Mouse (Mus musculus): Measurements from ENCODE around the gene Swsap1. TPM values are rescaled to one million over a fixed set of nuclear protein-coding genes. Genes with fewer than 3 reads are reported as not detected.

Swsap1 gene
- polyA plus RNA-seq, 3 experiments from 2014 or later = 3.6 to 6.2 (median 4.9) TPM

DNA sequence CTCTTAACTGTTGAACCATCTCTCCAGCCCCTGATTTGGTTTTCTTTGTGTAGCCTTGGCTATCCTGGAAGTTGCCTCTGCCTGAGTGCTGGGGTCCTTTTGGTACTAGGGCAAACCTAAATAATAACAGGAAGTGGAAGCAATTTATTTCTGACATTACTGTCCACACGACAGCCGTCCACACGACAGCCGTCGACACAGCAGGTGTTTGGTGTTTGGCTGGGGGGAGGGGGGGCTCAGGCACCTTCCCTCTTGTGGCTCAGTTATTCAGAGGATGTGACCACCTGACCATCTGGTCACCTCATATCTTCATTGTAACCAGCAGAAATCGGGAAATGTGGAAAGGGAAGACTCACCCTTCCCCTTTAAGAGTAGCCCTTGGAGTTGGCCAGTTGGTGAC is 13.3 kb downstream of the Swsap1 start:
- ATAC-seq = no peak

DNA sequence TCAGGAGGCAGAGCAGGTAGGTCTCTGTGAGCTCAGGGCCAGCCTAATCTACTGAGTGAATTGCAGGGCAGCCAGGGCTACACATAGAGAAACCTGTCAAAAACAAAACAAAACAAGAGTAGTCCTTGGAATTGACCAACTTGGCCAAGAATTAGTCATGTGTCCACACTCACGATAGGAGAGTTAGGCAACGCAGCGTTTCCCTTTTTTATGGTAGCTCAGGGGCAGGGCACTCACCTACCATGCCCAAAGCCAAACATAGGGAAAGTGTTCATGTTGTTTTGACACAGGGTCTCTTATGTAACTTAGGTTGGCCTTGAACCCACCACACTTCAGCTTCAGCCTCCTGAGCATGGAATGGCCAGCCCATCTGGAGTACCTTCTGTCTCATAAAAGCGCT is 13.7 kb downstream of the Swsap1 start:
- no peak for ATAC-seq

DNA sequence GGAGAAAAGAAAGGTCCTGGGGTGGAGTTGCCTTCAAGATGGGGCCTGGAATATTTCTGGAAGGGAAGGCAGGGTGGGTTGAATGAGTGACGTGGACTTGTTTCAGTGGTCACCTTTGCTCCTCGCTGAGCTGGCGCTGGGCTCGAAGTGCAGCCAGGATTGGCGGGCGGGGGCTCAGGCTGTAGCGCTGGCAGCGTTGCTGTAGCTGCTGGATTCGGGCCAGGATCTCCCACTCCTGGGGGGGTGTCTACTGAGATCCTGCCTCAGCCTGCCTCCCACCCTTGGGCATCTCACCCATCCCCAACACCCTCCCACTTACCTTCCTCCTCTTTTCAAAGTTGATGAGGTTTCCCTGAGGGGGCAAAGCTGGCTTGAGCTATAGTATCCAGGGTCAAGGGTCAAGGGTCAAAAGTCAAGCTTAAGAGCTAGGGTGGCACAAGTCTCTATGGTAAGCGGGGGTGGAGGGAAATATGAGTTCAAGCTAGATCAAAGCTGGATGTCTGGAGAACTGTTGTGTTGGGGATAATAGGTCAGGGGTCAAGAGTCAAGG is 21.1 kb downstream of the Swsap1 start:
- no peak for ATAC-seq

DNA sequence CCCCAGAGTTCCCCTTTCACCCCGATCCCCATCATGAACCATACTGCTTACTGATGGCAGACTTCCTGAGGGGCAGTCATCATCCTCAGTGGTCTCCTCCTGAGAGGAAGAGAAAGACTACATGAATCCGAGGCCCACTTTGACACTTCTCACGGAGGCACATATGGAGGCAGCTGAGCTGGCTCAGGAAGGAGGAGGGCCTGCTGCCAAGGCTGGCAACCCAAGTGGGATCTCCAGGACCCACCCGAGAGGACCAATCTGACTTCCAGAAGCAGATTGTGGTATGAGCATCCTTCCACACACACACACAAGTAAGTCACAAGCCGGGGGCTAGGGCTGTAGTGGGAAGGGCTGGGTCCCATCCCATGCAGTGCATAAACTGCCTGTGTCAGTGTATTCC is 21.8 kb downstream of the Swsap1 start:
- ATAC-seq = no peak

DNA sequence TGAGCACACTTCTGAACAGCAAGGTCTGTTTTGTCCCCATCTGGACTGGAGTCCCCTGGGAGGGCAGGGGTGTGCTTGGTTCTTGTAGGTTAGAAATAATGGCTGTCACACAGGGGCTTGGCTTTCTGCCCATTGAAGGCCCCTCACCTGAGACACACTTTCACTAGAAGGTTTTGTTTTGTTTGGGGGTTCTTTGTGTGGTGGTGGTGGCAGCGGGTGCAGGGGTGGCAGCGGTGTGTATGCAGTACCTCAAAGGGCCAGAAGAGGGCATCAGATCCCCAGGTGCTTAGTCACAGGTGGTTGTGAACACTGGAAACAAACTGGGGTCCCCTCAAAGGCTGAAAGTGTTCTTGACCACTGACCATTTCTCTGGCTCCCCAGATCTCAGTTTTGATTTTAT is 22.4 kb downstream of the Swsap1 start:
- ATAC-seq = no peak

DNA sequence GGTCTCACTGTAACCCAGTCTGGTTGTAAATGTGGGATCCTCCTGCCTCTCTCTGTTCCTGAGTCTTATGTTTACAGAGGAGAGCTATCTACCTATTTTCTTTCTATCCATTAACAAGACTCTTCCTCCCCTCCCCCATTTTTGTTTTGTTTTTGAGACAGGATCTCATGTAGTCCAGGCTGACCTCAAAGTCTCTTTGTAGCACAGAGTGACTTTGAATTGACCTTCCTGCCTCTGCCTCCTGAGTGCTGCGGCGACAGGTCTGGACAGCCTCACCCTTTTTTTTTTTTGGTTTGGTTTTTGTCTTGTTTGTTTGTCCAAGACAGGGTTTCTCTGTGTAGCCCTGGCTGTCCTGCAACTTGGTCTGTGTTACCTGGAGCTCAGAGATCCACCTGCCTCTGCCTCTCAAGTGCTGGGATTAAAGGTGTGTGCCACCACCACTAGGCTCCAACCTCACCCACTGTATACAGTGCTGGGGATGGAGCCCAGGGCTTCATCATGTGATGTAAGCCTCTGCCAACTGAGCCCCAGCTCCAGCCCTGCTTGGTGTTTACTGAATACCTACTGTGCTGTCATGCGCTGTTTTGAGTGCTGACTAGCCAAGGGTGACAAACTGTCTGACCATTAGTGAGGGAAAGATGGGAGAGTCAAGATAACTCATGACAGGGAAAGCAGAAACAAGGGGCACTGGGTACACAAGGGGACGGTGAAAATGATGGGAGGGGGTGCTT is 23.0 kb downstream of the Swsap1 start:
- no peak for ATAC-seq

DNA sequence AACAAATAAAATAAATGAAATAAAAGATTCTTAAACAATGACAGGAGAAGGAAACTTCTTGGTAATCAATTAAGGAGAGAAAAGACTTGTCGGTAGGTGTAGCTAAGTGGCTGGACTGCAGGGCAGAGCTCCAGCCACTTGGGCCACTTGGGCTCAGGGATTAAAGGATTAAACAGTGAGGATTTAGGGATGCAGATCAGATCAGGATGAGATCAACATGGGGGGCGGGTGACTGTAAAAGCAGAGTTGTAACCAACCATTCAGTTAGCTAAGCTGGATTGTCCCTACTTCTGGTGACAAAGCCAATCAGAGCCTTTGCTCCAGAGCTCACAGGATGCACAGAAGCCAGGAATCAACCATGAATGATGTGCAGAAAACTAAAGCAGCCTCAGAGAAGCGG is 28.4 kb downstream of the Swsap1 start:
- no peak for ATAC-seq

DNA sequence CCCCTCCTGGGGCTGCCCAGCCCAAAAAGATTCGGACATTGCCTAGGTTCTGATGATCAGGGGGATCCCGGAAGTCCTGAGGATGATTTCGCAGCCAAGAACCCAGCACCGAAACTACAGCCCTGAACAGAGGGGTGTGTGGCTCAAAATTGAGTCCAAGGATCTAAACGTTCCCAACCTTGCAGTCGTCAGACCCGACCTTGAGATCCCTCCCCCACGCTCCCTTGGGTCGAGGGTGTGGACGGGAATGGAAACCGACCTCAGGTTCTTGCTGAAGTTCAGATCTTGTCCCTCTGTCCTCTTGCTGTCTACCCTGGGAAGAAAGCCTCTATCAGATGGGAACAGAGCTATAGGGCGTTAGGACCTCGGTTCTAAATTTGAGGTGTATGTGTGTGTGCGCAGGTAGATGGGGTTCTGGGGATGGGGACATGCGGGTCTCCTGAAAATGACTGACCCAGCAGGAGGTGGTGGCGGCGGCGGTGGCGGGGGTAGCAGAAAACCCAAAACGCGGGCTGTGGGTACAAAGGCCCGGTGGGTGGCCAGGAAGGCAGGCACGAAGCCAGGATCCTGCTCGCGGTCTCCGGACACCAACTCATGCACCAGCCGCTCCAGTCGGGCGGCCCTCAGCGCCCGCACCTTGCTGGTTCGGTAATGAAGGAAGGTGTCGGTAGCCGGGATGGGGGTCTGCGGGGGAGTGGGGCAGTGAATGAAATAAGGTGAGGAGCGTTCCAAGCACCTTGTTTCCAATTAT is 32.2 kb downstream of the Swsap1 start:
- no peak for ATAC-seq

DNA sequence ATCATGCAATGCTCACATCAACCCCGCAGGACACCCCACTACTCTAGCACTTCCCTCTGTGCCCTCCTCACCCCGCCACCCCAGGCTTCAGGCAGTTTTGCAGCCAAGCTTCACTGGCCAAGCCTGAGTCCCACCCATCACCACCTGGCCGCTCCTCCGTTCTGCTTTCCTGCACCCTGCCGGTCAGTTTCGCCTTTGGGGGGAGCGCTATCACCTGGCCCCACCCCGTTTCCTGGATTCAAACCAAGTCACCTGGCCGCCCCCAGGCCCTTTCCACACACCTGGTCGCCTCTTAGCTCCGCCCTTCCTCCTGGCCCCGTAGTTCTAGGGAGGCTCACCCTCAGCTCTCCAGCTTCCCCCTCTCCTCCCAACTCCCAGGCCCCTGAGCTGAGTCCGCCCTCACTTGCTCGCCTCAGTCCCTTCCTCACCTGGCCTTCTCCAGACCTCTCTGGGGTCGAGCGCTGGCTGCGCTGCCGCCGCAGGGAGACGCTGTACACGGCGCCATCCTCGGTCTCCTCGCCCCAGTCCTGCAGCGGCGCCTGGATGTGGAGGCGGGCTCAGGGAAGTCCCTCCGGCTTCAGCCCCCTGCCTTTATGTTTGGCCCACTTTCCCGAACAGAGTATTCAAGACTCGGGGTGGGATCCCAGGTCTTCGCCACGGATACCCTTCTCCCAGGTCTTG is 33.0 kb downstream of the Swsap1 start:
- no peak for ATAC-seq

DNA sequence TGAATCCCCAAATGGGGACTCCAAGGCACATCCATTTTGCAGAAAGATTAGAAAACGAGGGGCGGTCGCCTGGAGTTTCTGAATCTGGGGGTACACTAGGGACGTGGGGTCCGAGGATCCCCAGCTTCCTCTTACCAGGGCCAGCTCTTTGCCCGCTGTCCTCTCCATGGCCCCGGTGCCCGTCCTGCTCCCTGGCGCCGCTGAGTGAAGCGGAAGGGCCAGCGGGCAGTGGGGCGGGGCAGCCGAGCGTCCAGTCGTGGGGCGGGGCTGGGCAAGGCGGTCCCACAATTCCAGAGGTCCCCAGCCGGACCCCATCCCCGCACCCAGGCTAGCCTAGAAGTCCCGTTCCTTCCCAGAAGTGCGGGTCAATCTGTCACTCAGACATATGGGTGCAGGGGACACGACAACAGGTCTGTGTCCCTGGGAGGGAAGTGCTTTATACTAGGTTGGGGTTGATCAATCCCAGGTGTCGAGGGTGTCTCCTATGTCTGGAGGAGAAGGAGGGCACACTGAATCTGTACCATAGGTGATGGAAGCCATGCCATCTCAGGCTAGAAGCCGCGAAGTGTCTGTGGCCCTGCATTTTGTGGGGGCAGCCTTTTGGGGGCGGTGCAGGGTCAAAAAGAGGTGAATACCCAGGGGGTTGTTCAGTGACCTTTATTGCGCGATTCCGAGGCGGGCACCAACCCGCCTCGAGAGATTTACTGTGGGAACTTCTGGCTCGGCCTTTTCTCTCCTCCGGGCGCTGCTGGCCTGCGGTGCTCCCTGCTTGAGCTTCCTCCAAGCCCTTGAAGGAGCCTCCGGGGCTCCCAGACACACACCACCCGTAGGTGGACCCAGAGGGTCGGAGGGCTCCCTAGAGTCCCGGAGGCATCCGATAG is 33.9 kb downstream of the Swsap1 start, which contains the start of gene Rgl3:
Gene Rgl3 (minus strand): TSS at position 217 of the 881 bp plus-strand sequence.
- no peak for ATAC-seq

DNA sequence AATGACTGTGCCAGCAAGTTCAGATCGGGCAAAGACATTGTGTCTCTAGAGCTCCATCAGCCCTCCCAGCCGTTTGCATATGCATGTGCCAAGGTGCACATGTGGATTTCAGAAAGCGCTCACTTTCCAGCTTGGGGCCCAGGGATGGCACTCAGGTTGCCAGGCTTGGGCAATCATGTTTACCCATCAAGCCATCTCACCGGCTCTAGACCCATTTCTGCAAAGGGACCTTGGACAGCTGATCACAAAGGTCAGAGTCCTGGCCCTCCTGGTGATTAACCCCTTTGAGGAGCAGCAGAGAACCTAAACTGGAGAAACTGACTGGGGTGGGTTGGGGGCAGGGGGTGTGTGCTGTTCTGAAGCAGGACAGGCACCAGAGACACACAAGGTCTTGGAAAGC is 36.7 kb downstream of the Swsap1 start:
- ATAC-seq = no peak

DNA sequence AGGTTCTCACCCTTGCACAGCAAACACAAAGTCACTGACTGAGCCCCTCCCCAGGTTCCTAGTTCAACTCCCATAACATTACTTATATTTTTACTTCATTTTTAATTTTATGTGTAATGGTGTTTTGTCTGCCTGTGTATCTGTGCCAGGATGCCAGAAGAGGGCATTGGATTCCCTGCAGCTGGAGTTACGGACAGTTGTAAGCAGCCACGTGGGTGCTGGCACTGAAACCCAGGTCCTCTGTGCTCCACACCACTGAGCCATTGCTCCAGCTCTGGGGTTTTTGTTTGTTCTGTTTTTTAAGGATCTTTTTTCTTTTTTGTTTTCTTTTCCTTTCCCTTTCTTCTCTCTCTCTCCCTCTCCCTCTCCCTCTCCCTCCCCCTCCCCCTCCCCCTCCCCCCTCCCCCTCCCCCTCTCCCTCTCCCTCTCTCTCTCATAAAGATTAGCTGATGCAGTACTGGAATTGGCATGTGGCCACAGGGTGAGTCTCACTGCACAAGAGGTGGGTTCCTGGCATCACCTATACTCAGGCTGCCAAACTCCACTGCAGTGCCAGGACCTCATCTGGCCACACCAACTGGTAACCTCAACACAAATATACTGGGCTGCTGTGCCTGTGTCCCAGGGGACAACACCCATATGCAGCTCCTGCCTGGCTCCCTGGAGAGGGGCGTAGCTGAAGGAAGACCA is 40.8 kb downstream of the Swsap1 start:
- ATAC-seq = no peak

DNA sequence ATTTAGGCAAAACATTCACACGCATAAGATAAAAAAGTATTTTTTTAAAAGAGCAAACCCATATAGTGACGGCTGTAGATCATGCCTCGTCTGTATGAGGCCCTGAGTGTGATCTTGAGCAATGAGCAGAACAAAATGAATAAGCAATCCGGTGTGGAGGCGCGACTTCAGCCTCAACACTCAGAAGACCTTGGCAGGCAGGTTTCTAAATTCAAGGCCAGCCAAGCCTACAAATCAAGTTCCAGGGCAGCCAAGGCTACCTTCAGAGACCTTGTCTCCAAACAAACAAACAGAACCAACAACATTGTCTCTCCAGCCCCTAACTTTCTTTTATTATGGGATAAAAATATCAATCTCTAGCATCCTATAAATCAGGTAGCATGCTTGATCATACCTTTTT is 44.7 kb downstream of the Swsap1 start:
- no peak for ATAC-seq

DNA sequence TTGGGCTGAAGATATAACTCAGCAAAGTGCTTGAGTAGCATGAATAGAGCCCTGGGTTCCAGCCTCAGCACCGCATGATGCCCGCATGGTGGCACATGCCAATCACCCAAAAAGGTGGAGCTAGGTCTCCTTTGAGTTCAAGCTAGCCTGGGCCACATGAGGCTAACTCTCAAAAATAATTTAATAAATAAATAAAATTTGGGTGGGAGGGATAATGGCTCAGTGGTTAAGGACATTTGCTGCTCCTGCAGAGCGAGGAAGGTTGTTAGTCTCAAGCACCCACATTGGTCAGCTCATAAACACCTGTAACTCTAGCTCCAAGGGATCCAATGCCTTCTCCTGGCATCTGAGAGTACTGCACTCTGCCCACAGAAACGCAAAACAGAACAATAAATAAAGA is 46.1 kb downstream of the Swsap1 start:
- ATAC-seq = no peak

DNA sequence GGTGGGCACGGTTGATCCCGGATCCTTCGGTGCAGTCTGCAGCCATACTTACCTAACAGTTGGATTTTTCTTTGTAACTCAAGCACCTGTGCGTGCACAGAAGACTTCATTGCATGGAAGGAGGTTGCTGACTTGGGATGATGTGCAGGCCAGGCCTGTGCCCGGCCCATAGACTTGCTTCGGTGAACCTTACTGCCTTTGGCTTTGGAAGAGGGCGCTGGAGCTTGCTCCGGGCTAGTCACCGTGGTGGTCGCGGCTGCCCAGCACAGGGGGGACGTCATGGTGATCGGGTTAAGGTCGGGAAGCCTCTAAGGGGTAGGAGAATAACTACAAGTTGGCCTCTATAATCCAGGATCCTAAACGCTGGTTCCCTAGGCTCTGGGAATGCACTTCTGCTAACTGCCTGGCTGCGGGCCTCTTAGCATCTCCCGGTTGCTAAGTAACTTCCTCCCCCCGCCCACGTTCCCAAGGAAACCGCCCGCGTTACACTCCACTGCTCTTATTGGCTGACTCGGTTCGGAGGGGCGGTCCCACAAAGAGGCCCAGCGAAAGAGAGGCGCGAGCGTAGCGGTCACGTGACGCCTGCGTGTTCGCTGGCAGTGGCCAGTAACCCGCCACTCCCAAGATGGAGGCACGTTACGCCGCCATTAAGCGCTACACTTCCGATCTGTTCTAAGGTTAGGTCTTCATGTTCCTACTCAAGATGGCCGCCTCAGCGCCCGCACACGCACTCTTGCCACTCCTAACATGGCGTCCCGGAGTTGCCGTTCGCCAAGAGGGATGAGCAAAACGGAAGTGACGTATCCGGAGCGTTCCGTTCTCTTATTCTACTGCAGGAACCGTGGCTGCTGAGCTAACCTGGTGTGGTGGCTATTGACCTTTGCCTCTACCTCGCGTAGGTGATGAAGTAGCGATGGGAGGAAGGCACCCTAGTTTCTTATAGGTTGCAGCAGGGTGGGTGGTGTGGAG is 46.9 kb downstream of the Swsap1 start, which contains the start of the genes Ccdc151 and Prkcsh:
Gene Ccdc151 (minus strand): TSS at position 441 of the 969 bp plus-strand sequence.
Gene Prkcsh (plus strand): TSS at position 613 of the 969 bp plus-strand sequence.
- peak; percentile 95 for ATAC-seq

DNA sequence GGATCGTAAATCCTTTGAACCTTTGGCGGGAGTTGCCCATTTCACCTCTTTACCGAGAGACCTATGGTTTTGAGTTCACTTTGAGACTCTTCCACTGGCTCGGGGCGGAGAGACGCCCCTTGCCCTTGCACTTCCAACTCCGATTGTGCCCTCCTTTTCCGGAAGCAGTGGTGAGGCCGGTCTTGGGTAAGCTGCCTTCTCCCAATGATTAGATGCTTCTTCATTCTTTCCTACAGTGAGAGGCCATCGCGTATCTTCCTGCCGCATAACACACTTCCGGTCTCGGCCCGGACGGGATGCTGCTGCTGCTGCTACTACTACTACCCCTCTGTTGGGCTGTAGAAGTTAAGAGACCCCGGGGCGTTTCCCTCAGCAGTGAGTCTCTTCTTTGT is 47.6 kb downstream of the Swsap1 start:
- ATAC-seq = peak; percentile 8

DNA sequence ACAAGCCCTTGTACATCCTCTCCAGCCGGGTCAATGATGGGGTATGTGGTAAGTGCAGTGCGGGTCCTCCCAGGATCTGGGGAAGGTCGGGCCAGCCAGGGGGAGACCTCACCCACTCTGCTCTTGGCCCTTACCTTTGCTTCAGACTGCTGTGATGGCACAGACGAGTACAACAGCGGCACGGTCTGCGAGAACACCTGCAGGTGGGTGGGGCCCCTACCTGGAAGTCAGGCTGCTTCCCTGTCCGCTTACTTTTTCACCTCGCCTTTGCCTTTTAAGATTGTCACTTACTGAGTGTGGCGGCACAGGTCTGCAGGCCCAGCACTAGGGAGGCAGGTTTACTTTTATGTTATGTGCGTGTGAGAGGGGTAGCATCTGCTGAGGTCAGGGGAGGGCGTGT is 49.0 kb downstream of the Swsap1 start:
- no peak for ATAC-seq
